Mouse (Mus musculus): Measurements from ENCODE around the gene Sec63. TPM values are rescaled to one million over a fixed set of nuclear protein-coding genes. Genes with fewer than 3 reads are reported as not detected.

Gene Sec63
- 14.6 and 15.7 TPM in 2 replicates for polyA plus RNA-seq (2015; fragmentation: Nextera tagmentation; extraction: Ambion mirVana)

GRCm38 (mm10) chr10:42760999-42761900 is at the start of gene Sec63:
TSS of gene Sec63 (plus strand) at chr10:42761496.
- H3K36me3 ChIP-seq (ENCODE audit: control insufficient read depth, insufficient read depth), result no peaks in the 10 kb centered on the region
- H3K27ac ChIP-seq (ENCODE audit: low read length), result peak within 1 kb of the TSS; percentile 94
- H3K4me3 ChIP-seq (ENCODE audit: low read length), result peak within 1 kb of the TSS; percentile 93
- WGBS, result 0% methylated on average over 61 of the region's 81 CpGs
- peaks cover 20% of the 10 kb centered on the region for H3K4me1 ChIP-seq (ENCODE audit: control insufficient read depth, insufficient read depth, low read length)
- peak; percentile 99 for ATAC-seq (replicated peaks; ENCODE audit: extremely low read depth, insufficient read depth, low FRiP score)
- H3K27me3 ChIP-seq (ENCODE audit: control insufficient read depth, insufficient read depth, low read length), result no peaks in the 10 kb centered on the region
- peak within 1 kb of the TSS; percentile 97 for H3K9ac ChIP-seq (ENCODE audit: low read length)
- no peaks in the 10 kb centered on the region for H3K9me3 ChIP-seq (replicated peaks; ENCODE audit: control insufficient read depth, low read length)
- peak within 1 kb of the TSS; percentile 78 for H3K4me2 ChIP-seq (ENCODE audit: low read depth, low read length)

- Histone ChIP-seq H3K36me3 (ENCODE audit: control insufficient read depth, insufficient read depth) (no peaks in the 10 kb centered on the region), H3K4me3 (ENCODE audit: low read length) (no peak overlapping the region), H3K4me2 (ENCODE audit: low read depth, low read length) (peak overlapping the region; percentile 59), H3K9me3 (replicated peaks; ENCODE audit: control insufficient read depth, low read length) (peaks cover 3% of the 10 kb centered on the region; the same call in 1 of the 2 replicates), H3K9ac (ENCODE audit: low read length) (no peak overlapping the region), H3K4me1 (ENCODE audit: control insufficient read depth, insufficient read depth, low read length) (peaks cover 8% of the 10 kb centered on the region), H3K27me3 (ENCODE audit: control insufficient read depth, insufficient read depth, low read length) (no peaks in the 10 kb centered on the region), H3K27ac (ENCODE audit: low read length) (no peak overlapping the region)
- ATAC-seq (replicated peaks; ENCODE audit: extremely low read depth, insufficient read depth, low FRiP score), result no peak
- 18% methylated on average over 9 of the region's 9 CpGs for WGBS
Measured at GRCm38 (mm10) chr10:42714676-42715075, 46.6 kb upstream of the Sec63 start.

GRCm38 (mm10) chr10:42715366-42716035 is 45.8 kb upstream of the Sec63 start:
- Histone ChIP-seq H3K4me3 (ENCODE audit: low read length) (peak overlapping the region; percentile 35), H3K9me3 (replicated peaks; ENCODE audit: control insufficient read depth, low read length) (no peaks in the 10 kb centered on the region), H3K27ac (ENCODE audit: low read length) (no peak overlapping the region), H3K4me1 (ENCODE audit: control insufficient read depth, insufficient read depth, low read length) (peaks cover 8% of the 10 kb centered on the region), H3K4me2 (ENCODE audit: low read depth, low read length) (peak overlapping the region; percentile 59), H3K36me3 (ENCODE audit: control insufficient read depth, insufficient read depth) (no peaks in the 10 kb centered on the region), H3K27me3 (ENCODE audit: control insufficient read depth, insufficient read depth, low read length) (no peaks in the 10 kb centered on the region), H3K9ac (ENCODE audit: low read length) (no peak overlapping the region)
- no peak for ATAC-seq (replicated peaks; ENCODE audit: extremely low read depth, insufficient read depth, low FRiP score)
- 21% methylated on average over 19 of the region's 19 CpGs for WGBS

DNA sequence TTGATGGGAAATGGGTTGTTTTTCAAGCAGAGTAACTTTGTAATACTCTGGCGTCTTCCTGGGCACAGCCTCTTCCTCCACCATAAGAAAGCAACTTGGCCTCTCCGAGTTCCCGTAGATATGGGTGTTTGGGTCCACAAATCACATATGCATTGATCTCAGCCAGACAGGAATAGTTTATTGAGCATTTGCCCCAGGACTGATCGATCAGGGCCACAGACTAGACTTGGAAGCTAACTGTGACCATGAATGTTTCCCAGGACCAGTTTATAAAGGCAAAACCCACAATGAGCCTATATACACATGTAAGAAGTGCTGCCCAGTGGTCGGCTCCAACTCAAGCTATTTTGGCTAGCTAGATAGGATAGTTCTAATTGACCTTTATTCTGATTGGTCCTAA is 39.2 kb upstream of the Sec63 start:
- no peak for ATAC-seq (replicated peaks; ENCODE audit: extremely low read depth, insufficient read depth, low FRiP score)
- no peak overlapping the region for H3K9ac ChIP-seq (ENCODE audit: low read length)
- H3K36me3 ChIP-seq (ENCODE audit: control insufficient read depth, insufficient read depth), result no peaks in the 10 kb centered on the region
- H3K27me3 ChIP-seq (ENCODE audit: control insufficient read depth, insufficient read depth, low read length), result no peaks in the 10 kb centered on the region
- 85% methylated on average over 5 of the region's 5 CpGs for WGBS
- H3K4me1 ChIP-seq (ENCODE audit: control insufficient read depth, insufficient read depth, low read length), result no peaks in the 10 kb centered on the region
- no peak overlapping the region for H3K27ac ChIP-seq (ENCODE audit: low read length)
- H3K4me3 ChIP-seq (ENCODE audit: low read length), result no peak overlapping the region
- H3K4me2 ChIP-seq (ENCODE audit: low read depth, low read length), result no peak overlapping the region
- H3K9me3 ChIP-seq (replicated peaks; ENCODE audit: control insufficient read depth, low read length), result no peaks in the 10 kb centered on the region

- H3K4me1 ChIP-seq (ENCODE audit: control insufficient read depth, insufficient read depth, low read length), result no peaks in the 10 kb centered on the region
- no peaks in the 10 kb centered on the region for H3K27me3 ChIP-seq (ENCODE audit: control insufficient read depth, insufficient read depth, low read length)
- ATAC-seq (replicated peaks; ENCODE audit: extremely low read depth, insufficient read depth, low FRiP score), result no peak
- no peak overlapping the region for H3K9ac ChIP-seq (ENCODE audit: low read length)
- no peak overlapping the region for H3K4me2 ChIP-seq (ENCODE audit: low read depth, low read length)
- H3K9me3 ChIP-seq (replicated peaks; ENCODE audit: control insufficient read depth, low read length), result no peaks in the 10 kb centered on the region
- no peak overlapping the region for H3K4me3 ChIP-seq (ENCODE audit: low read length)
- WGBS, result 74% methylated on average over 13 of the region's 13 CpGs
- no peak overlapping the region for H3K27ac ChIP-seq (ENCODE audit: low read length)
- H3K36me3 ChIP-seq (ENCODE audit: control insufficient read depth, insufficient read depth), result no peaks in the 10 kb centered on the region
Measured at GRCm38 (mm10) chr10:42723275-42724232, 37.7 kb upstream of the Sec63 start.

DNA sequence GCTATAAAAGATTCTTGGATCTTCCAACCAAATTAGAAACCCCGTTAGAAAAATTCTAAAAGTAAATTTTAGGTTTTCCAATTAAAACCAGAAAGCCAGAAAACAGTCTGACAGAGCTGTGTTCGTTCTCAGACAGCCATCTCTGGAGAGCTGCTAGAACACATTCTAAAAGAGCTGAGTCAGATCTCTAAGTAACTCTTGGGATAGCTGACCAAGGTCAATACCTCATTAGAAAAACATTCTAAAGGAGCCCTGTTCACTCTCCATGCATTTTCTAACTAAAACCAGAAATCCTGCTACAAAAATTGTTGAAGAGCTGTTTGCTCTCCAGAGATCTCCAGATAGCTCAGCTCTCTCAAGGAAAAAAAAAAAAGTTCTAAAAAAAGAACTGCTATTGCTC is 31.7 kb upstream of the Sec63 start:
- no peak for ATAC-seq (replicated peaks; ENCODE audit: extremely low read depth, insufficient read depth, low FRiP score)
- Histone ChIP-seq H3K36me3 (ENCODE audit: control insufficient read depth, insufficient read depth) (no peaks in the 10 kb centered on the region), H3K27ac (ENCODE audit: low read length) (no peak overlapping the region), H3K9me3 (replicated peaks; ENCODE audit: control insufficient read depth, low read length) (no peaks in the 10 kb centered on the region), H3K4me2 (ENCODE audit: low read depth, low read length) (no peak overlapping the region), H3K27me3 (ENCODE audit: control insufficient read depth, insufficient read depth, low read length) (no peaks in the 10 kb centered on the region), H3K4me3 (ENCODE audit: low read length) (no peak overlapping the region), H3K9ac (ENCODE audit: low read length) (no peak overlapping the region), H3K4me1 (ENCODE audit: control insufficient read depth, insufficient read depth, low read length) (no peaks in the 10 kb centered on the region)
- WGBS, result 65% methylated on average over 2 of the region's 2 CpGs

DNA sequence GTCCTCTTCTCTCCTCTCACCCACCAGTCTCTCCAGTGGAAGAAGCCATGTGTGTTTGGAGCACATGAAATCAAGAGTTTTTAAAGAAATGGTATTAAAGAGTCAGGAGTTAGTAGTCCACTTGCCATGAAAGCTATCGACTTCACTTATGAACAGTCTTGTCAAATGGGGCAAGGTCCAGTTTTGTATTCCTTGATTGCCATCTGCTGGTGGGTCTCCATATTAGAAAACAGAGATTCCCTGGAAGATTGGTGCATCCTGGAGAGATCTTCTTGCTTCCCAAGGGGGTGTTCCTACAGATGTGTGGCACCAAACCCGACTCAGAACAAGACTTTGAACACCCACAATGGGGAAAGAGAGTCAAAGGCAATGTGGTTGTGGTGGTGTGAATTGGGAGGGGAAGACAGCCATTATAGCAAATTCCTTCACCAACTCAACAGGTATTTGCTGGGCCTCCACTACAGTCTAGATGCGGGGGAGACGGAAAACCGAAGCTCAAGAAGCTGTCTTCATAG is 26.7 kb upstream of the Sec63 start:
- no peaks in the 10 kb centered on the region for H3K4me1 ChIP-seq (ENCODE audit: control insufficient read depth, insufficient read depth, low read length)
- no peak overlapping the region for H3K4me2 ChIP-seq (ENCODE audit: low read depth, low read length)
- H3K9me3 ChIP-seq (replicated peaks; ENCODE audit: control insufficient read depth, low read length), result no peaks in the 10 kb centered on the region
- H3K9ac ChIP-seq (ENCODE audit: low read length), result no peak overlapping the region
- no peaks in the 10 kb centered on the region for H3K27me3 ChIP-seq (ENCODE audit: control insufficient read depth, insufficient read depth, low read length)
- no peak for ATAC-seq (replicated peaks; ENCODE audit: extremely low read depth, insufficient read depth, low FRiP score)
- WGBS, result 48% methylated on average over 5 of the region's 5 CpGs
- H3K27ac ChIP-seq (ENCODE audit: low read length), result no peak overlapping the region
- no peak overlapping the region for H3K4me3 ChIP-seq (ENCODE audit: low read length)
- no peaks in the 10 kb centered on the region for H3K36me3 ChIP-seq (ENCODE audit: control insufficient read depth, insufficient read depth)

DNA sequence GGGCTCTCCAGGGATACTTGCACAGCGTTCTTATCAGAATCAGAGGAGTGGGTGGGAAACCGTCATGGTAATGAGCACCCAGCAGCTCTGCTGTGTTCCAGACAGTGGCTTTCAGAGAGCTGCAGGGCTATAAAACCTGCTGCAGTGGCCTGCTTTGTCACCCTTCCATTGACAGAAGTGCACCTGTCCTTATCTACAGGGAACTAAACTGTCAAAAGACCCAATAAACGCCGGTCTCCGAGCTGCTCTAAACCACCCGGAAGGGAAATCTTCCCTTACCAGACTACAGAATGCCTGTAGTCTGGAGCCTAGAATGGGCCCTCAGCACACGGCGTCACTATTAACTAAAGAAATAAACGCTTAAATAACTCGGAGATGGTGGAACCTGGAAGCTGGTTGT is 9.5 kb upstream of the Sec63 start:
- Histone ChIP-seq H3K36me3 (ENCODE audit: control insufficient read depth, insufficient read depth) (no peaks in the 10 kb centered on the region), H3K9ac (ENCODE audit: low read length) (no peak overlapping the region), H3K27me3 (ENCODE audit: control insufficient read depth, insufficient read depth, low read length) (no peaks in the 10 kb centered on the region), H3K27ac (ENCODE audit: low read length) (no peak overlapping the region), H3K4me3 (ENCODE audit: low read length) (no peak overlapping the region), H3K4me2 (ENCODE audit: low read depth, low read length) (no peak overlapping the region), H3K4me1 (ENCODE audit: control insufficient read depth, insufficient read depth, low read length) (no peaks in the 10 kb centered on the region), H3K9me3 (replicated peaks; ENCODE audit: control insufficient read depth, low read length) (0 out of 2 replicates have a peak, but pooled peaks cover 3% of the 10 kb centered on the region)
- ATAC-seq (replicated peaks; ENCODE audit: extremely low read depth, insufficient read depth, low FRiP score), result no peak
- WGBS, result 63% methylated on average over 10 of the region's 10 CpGs

All from heart, embryonic 16.5 days (tissue).